Mouse (Mus musculus) heart, embryonic 14.5 days (tissue): ENCODE results near the gene Smtn. TPM values are rescaled to one million over a fixed set of nuclear protein-coding genes. Genes with fewer than 3 reads are reported as not detected.

Experiments used
- ATAC-seq: fragments of 200-750 bp; cut with Nextera tagmentation; 2 replicates; pipeline ENCODE4 v1.8.0; 2017; ENCODE audit warnings: low read depth, moderate TSS enrichment; ENCODE audit not compliant: insufficient number of reproducible peaks, insufficient read depth, low FRiP score
- H3K27ac ChIP-seq, 2 experiments: fragments of 200-500 bp in 1 of 2; fragments of 300-500 bp in 1 of 2; sonication (generic) in 1 of 2; replicated peaks in 1 of 2; 2 replicates each; pipeline ENCODE4 v1.5.1; 2012 to 2014; ENCODE audit warnings: low read depth in 2 of 2, low read length in 2 of 2, control low read depth in 1 of 2, mild to moderate bottlenecking in 1 of 2, mixed read lengths in 1 of 2; ENCODE audit not compliant: control insufficient read depth in 1 of 2, insufficient read depth in 1 of 2
- H3K27me3 ChIP-seq: fragments of 300-500 bp; sonication (generic); 2 replicates; pipeline ENCODE4 v1.6.1; 2014; ENCODE audit warnings: mild to moderate bottlenecking, low read length, control low read depth; ENCODE audit not compliant: control insufficient read depth, insufficient read depth
- H3K36me3 ChIP-seq: fragments of 300-500 bp; sonication (generic); 2 replicates; pipeline ENCODE4 v1.6.1; 2014; ENCODE audit warnings: mild to moderate bottlenecking, control low read depth, low read length, mixed read lengths; ENCODE audit not compliant: control insufficient read depth, insufficient read depth
- H3K4me1 ChIP-seq, 2 experiments: fragments of 200-500 bp in 1 of 2; fragments of 300-500 bp in 1 of 2; sonication (generic) in 1 of 2; 2 replicates each; pipeline ENCODE4 v1.6.1; 2012 to 2014; ENCODE audit warnings: low read length in 2 of 2, control low read depth in 1 of 2, mixed read lengths in 1 of 2; ENCODE audit not compliant: control insufficient read depth in 2 of 2, insufficient read depth in 2 of 2
- H3K4me2 ChIP-seq: fragments of 300-500 bp; sonication (generic); 2 replicates; pipeline ENCODE4 v1.6.1; 2014; ENCODE audit warnings: mild to moderate bottlenecking, low read length
- H3K4me3 ChIP-seq, 2 experiments: fragments of 200-500 bp in 1 of 2; fragments of 300-500 bp in 1 of 2; sonication (generic) in 1 of 2; 2 replicates each; pipeline ENCODE4 v1.5.1; 2012 to 2014; ENCODE audit warnings: low read length in 2 of 2, mild to moderate bottlenecking in 2 of 2, control low read depth in 1 of 2, low read depth in 1 of 2, moderate library complexity in 1 of 2; ENCODE audit not compliant: control insufficient read depth in 1 of 2, insufficient read depth in 1 of 2
- H3K9ac ChIP-seq: fragments of 300-500 bp; sonication (generic); 2 replicates; pipeline ENCODE4 v1.6.1; 2014; ENCODE audit warnings: mild to moderate bottlenecking, low read length
- H3K9me3 ChIP-seq: fragments of 300-500 bp; sonication (generic); 2 replicates; pipeline ENCODE4 v1.6.1; 2016; ENCODE audit warnings: low read length, control low read depth; ENCODE audit not compliant: control insufficient read depth
- WGBS: fragments of 180-500 bp; shearing (Covaris S2); extraction: QIAGEN DNeasy Blood & Tissue Kit; methylation state at CpG from one replicate; pipeline ENCODE4 v1.1.7; 2014; 5-methylcytosine and 5-hydroxymethylcytosine counted together
- polyA plus RNA-seq: library from polyadenylated mRNA; unstranded; fragments of >200 nt; fragmentation: Nextera tagmentation; extraction: Ambion mirVana; gene quantifications from 2 replicates; pipeline ENCODE4 v1.2.1, GENCODE M21; 2014

Gene Smtn
- polyA plus RNA-seq, 1 experiment from 2014 or later = 75.0 TPM

- Histone ChIP-seq H3K36me3 (no peaks in the 10 kb centered on the region), H3K9me3 (no peaks in the 10 kb centered on the region), H3K4me1 (peaks cover 27 to 35% of the 10 kb centered on the region in 2 experiments), H3K27me3 (no peaks in the 10 kb centered on the region), H3K4me3 (no peak overlapping the region), H3K4me2 (no peak overlapping the region), H3K9ac (no peak overlapping the region), H3K27ac (peak overlapping the region; percentile 74 to 80)
- ATAC-seq = peak; percentile 60; the same call in 1 of the 2 replicates
- WGBS = 21% methylated on average over 7 of the region's 7 CpGs
These were observed 24.0 kb upstream of the Smtn start for GRCm38 (mm10) chr11:3564451-3564850.

- H3K9ac ChIP-seq = no peak overlapping the region
- ATAC-seq = no peak
- H3K4me3 ChIP-seq = no peak overlapping the region
- no peak overlapping the region for H3K4me2 ChIP-seq
- H3K27me3 ChIP-seq = no peaks in the 10 kb centered on the region
- H3K36me3 ChIP-seq = no peaks in the 10 kb centered on the region
- no peaks in the 10 kb centered on the region for H3K9me3 ChIP-seq
- WGBS = 56% methylated on average over 6 of the region's 6 CpGs
- peaks cover 27 to 35% of the 10 kb centered on the region in 2 experiments for H3K4me1 ChIP-seq
- H3K27ac ChIP-seq = peak overlapping the region in 1 of 2 experiments; percentile 74; a peak in 2 of 4 replicates
These were observed 23.4 kb upstream of the Smtn start for GRCm38 (mm10) chr11:3563853-3564252.

- peak overlapping the region; percentile 21 to 55; a peak in 3 of 4 replicates for H3K27ac ChIP-seq
- ATAC-seq = peak; percentile 65; the same call in 1 of the 2 replicates
These were observed 19.8 kb upstream of the Smtn start for GRCm38 (mm10) chr11:3560202-3560601.

GRCm38 (mm10) chr11:3557852-3558251, 17.4 kb upstream of the Smtn start:
- peaks cover 9 to 19% of the 10 kb centered on the region in 2 experiments for H3K4me1 ChIP-seq
- H3K9ac ChIP-seq = no peak overlapping the region
- H3K9me3 ChIP-seq = no peaks in the 10 kb centered on the region
- H3K36me3 ChIP-seq = no peaks in the 10 kb centered on the region
- WGBS = 16% methylated on average over 3 of the region's 3 CpGs
- H3K27ac ChIP-seq = no peak overlapping the region
- no peak overlapping the region for H3K4me2 ChIP-seq
- H3K4me3 ChIP-seq = no peak overlapping the region
- ATAC-seq = no peak
- H3K27me3 ChIP-seq = no peaks in the 10 kb centered on the region

More at GRCm38 (mm10) chr11:3560202-3560601, 19.8 kb upstream of the Smtn start:
- WGBS = 64% methylated on average over 5 of the region's 5 CpGs
- Histone ChIP-seq H3K36me3 (no peaks in the 10 kb centered on the region), H3K9me3 (no peaks in the 10 kb centered on the region), H3K4me1 (peaks cover 25 to 39% of the 10 kb centered on the region in 2 experiments), H3K9ac (no peak overlapping the region), H3K4me3 (no peak overlapping the region), H3K4me2 (no peak overlapping the region), H3K27me3 (no peaks in the 10 kb centered on the region)

- H3K9ac ChIP-seq = no peak overlapping the region
- H3K27ac ChIP-seq = no peak overlapping the region
- no peak overlapping the region for H3K4me3 ChIP-seq
- 0 out of 4 replicates have a peak, but pooled peaks cover 0 to 3% of the 10 kb centered on the region in 2 experiments for H3K4me1 ChIP-seq
- ATAC-seq = no peak
- no peaks in the 10 kb centered on the region for H3K27me3 ChIP-seq
- H3K4me2 ChIP-seq = no peak overlapping the region
- H3K36me3 ChIP-seq = no peaks in the 10 kb centered on the region
- WGBS = 68% methylated on average over 4 of the region's 4 CpGs
- no peaks in the 10 kb centered on the region for H3K9me3 ChIP-seq
These were observed 14.6 kb upstream of the Smtn start for GRCm38 (mm10) chr11:3554976-3555375.

- Histone ChIP-seq H3K27me3 (no peaks in the 10 kb centered on the region), H3K9me3 (no peaks in the 10 kb centered on the region), H3K4me1 (peaks cover 9 to 11% of the 10 kb centered on the region in 2 experiments; a peak in 2 of 4 replicates), H3K4me3 (no peak overlapping the region), H3K36me3 (no peaks in the 10 kb centered on the region), H3K9ac (no peak overlapping the region), H3K4me2 (no peak overlapping the region), H3K27ac (no peak overlapping the region)
- WGBS = 56% methylated on average over 5 of the region's 5 CpGs
- no peak for ATAC-seq
These were observed 9.4 kb upstream of the Smtn start for GRCm38 (mm10) chr11:3549791-3550190.

- H3K27ac ChIP-seq = no peak overlapping the region
- peaks cover 9 to 11% of the 10 kb centered on the region in 2 experiments; a peak in 2 of 4 replicates for H3K4me1 ChIP-seq
- peaks cover 6% of the 10 kb centered on the region; the same call in 1 of the 2 replicates for H3K9me3 ChIP-seq
- no peak overlapping the region for H3K9ac ChIP-seq
- ATAC-seq = no peak
- WGBS = 74% methylated on average over 3 of the region's 3 CpGs
- H3K4me2 ChIP-seq = no peak overlapping the region
- H3K36me3 ChIP-seq = no peaks in the 10 kb centered on the region
- no peak overlapping the region for H3K4me3 ChIP-seq
- H3K27me3 ChIP-seq = no peaks in the 10 kb centered on the region
These were observed 8.3 kb upstream of the Smtn start for GRCm38 (mm10) chr11:3548564-3549295.
